Mouse (Mus musculus) testis, adult 2 months (tissue): ENCODE measurements at regions not wholly inside any gene's neighbourhood (a gene's known extent, or its start where the extent isn't known, plus 50 kb on each side); places are given as distances from the start of the nearest gene placed in this dataset.

Experiments used
- CTCF ChIP-seq: fragments of 200-500 bp; IDR thresholded peaks from 2 replicates; pipeline ENCODE4 v1.5.1; 2012; ENCODE audit warnings: low read depth, mild to moderate bottlenecking, inconsistent platforms, low read length, moderate library complexity; ENCODE audit not compliant: control insufficient read depth, insufficient read depth, insufficient replicate concordance
- POLR2A ChIP-seq: fragments of 200-500 bp; IDR thresholded peaks from 2 replicates; pipeline ENCODE4 v1.6.1; 2012; ENCODE audit warnings: low read depth, mild to moderate bottlenecking, inconsistent platforms, low read length, moderate library complexity; ENCODE audit not compliant: control insufficient read depth

DNA sequence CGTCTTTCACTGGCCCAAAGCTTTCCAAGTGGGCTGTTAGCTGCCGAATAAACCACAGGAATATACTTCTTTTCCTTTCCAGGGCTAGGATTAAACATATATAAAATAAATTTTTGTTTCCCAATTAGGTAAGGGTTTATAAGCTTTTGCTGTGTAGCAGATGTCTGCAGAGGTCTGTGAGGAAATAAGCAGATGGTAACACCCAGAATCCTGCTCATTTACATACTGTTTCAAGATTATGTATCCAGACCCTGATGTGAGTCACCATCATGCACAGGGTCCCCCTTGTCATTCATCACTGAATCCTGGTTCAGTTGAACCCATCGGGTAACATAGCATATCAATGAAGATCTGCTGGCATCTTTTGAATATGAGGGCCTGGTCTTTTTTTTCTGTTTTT is 242.9 kb downstream of the Pdzph1 start:
- no peak for TF ChIP-seq POLR2A
- no peak for TF ChIP-seq CTCF
